Mouse (Mus musculus): ENCODE results near the gene Hjurp. TPM values are rescaled to one million over a fixed set of nuclear protein-coding genes. Genes with fewer than 3 reads are reported as not detected.

Gene Hjurp
- total and polyA plus RNA-seq, 3 experiments, result 59.4 to 103 (median 76.3) TPM

DNA sequence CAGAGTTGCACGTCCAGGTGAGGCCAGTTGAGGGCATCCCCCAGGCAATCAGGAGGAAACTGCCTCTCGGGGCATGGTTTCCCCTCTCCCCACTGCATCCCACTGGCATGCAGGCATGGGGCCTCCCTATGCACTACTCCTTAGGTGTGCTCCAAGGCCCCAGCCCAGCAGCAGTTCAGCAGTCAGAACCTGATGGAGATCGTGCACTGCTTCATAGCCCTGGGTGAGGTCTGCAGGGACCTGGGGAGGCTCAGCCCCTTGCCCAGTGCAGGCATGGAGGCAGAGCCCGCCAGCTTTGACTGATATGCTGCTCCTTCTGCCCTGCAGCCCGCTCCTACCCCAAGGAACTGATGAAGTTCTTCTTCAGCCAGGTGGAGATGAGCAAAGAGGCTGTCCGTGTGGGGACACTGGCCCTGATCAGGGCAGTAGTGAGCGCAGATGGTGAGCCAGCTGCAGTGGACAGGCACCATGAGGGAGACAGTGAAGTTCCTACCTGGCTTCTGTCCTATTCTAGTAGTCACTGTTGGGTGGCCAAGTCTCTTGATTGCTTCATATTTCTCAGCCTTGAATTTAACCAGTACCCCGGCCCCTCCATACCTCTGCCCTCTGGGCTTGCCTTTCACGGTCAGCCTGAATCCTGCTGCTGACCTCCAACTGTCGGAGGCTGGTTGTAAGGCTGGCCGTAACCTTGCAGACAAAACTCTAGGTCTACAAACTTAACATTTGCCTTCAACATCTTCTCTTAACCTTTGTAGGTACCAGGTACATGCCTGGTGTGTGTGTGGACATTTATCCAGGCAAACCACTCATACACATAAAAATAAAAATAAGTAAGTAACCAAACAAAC, 42.2 kb downstream of the Hjurp start:
- H3K79me2 ChIP-seq (ENCODE audit: control insufficient read depth, insufficient read depth, low read length, poor library complexity), result no peaks in the 10 kb centered on the region
- no peak overlapping the region for H3K4me3 ChIP-seq (ENCODE audit: control insufficient read depth in 1 of 2, insufficient read depth in 1 of 2, low read depth in 2 of 2, low read length in 2 of 2)
- DNase-seq (ENCODE audit: low read depth, low spot score), result no peak
- H3K9me3 ChIP-seq (replicated peaks; ENCODE audit: insufficient read depth, low read length), result no peaks in the 10 kb centered on the region
- no peaks in the 10 kb centered on the region for H3K36me3 ChIP-seq (ENCODE audit: control insufficient read depth in 1 of 2, insufficient read depth in 2 of 2, low read length in 2 of 2)
- no peaks in the 10 kb centered on the region for H3K4me1 ChIP-seq (ENCODE audit: control insufficient read depth in 1 of 2, insufficient read depth in 2 of 2, low read length in 2 of 2)
- TF ChIP-seq NRF1 (IDR thresholded peaks at IDR 0.05; ENCODE audit: insufficient read depth, low read depth, low read length, poor library complexity, severe bottlenecking) (no peak), MAX (IDR thresholded peaks at IDR 0.05; ENCODE audit: low read length) (no peak), MEF2A (IDR thresholded peaks at IDR 0.05; ENCODE audit: extremely low read depth, insufficient replicate concordance, low read depth, low read length, poor library complexity, severe bottlenecking) (no peak), RAD21 (IDR thresholded peaks at IDR 0.05; ENCODE audit: low read depth, low read length) (no peak)
- H3K27ac ChIP-seq (ENCODE audit: control insufficient read depth, low read depth, low read length), result no peak overlapping the region
- H3K27me3 ChIP-seq (ENCODE audit: control insufficient read depth in 1 of 2, insufficient read depth in 2 of 2, low read length in 2 of 2), result no peaks in the 10 kb centered on the region
- no peak overlapping the region for H3K9ac ChIP-seq (ENCODE audit: control insufficient read depth, low read depth, low read length, poor library complexity, severe bottlenecking)

DNA sequence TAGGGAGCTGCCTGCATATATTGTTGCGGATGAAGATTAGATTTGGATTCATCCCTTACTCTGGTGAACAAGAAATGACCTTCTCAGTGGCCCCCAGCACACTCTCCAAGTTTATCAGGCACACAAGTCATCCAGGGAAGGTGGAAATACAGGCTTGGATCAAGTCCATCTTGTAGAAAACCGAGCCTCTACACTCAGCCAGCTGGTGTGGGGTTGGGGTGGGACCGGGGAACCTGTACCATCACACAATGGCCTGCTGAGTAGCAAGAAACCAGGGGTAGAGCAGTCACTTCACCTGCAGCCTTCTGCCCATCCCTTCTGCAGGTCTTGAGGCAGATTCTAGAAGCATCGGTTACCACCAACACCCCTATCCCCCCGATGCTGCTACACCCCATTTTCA, 42.8 kb downstream of the Hjurp start:
- Histone ChIP-seq H3K27me3 (ENCODE audit: control insufficient read depth in 1 of 2, insufficient read depth in 2 of 2, low read length in 2 of 2) (no peaks in the 10 kb centered on the region), H3K4me3 (ENCODE audit: control insufficient read depth in 1 of 2, insufficient read depth in 1 of 2, low read depth in 2 of 2, low read length in 2 of 2) (no peak overlapping the region), H3K9me3 (replicated peaks; ENCODE audit: insufficient read depth, low read length) (no peaks in the 10 kb centered on the region), H3K27ac (ENCODE audit: control insufficient read depth, low read depth, low read length) (no peak overlapping the region), H3K4me1 (ENCODE audit: control insufficient read depth in 1 of 2, insufficient read depth in 2 of 2, low read length in 2 of 2) (no peaks in the 10 kb centered on the region), H3K9ac (ENCODE audit: control insufficient read depth, low read depth, low read length, poor library complexity, severe bottlenecking) (no peak overlapping the region), H3K36me3 (ENCODE audit: control insufficient read depth in 1 of 2, insufficient read depth in 2 of 2, low read length in 2 of 2) (no peaks in the 10 kb centered on the region), H3K79me2 (ENCODE audit: control insufficient read depth, insufficient read depth, low read length, poor library complexity) (no peaks in the 10 kb centered on the region)
- no peak for DNase-seq (ENCODE audit: low read depth, low spot score)
- TF ChIP-seq HCFC1 (IDR thresholded peaks at IDR 0.05; ENCODE audit: low read depth, low read length) (no peak), BHLHE40 (IDR thresholded peaks at IDR 0.05; ENCODE audit: borderline replicate concordance, low read depth, low read length) (no peak), NRF1 (IDR thresholded peaks at IDR 0.05; ENCODE audit: insufficient read depth, low read depth, low read length, poor library complexity, severe bottlenecking) (no peak), GATA1 (IDR thresholded peaks at IDR 0.05; ENCODE audit: low read depth, low read length) (no peak), UBTF (IDR thresholded peaks at IDR 0.05; ENCODE audit: borderline replicate concordance, insufficient read depth, low read depth, low read length) (no peak), ZNF384 (IDR thresholded peaks at IDR 0.05; ENCODE audit: low read depth, low read length) (no peak), NELFE (IDR thresholded peaks at IDR 0.05; ENCODE audit: low read depth, low read length) (no peak), E2F4 (IDR thresholded peaks at IDR 0.05; ENCODE audit: borderline replicate concordance, low read depth, low read length) (no peak), POLR2AphosphoS2 (IDR thresholded peaks at IDR 0.05; ENCODE audit: low read length) (no peak)

DNA sequence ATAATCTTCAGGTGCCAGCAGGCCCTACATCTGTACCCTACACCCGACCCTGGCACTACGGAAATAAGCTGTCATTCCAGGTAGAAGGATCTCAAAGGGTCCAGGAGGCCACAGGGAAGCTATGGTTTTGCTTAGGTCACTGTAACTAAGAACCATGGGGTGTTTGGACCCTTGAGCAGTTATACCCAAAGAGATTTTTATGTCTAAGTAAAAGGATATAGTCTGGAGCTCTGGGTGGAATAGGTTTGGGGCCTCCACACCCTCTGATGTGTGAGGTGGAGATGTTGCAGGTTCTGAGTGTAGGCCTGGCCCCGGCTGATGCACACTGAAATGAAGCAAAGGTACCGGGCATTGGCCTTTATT, 43.2 kb downstream of the Hjurp start:
- Histone ChIP-seq H3K79me2 (ENCODE audit: control insufficient read depth, insufficient read depth, low read length, poor library complexity) (no peaks in the 10 kb centered on the region), H3K9ac (ENCODE audit: control insufficient read depth, low read depth, low read length, poor library complexity, severe bottlenecking) (no peak overlapping the region), H3K27ac (ENCODE audit: control insufficient read depth, low read depth, low read length) (no peak overlapping the region), H3K4me1 (ENCODE audit: control insufficient read depth in 1 of 2, insufficient read depth in 2 of 2, low read length in 2 of 2) (no peaks in the 10 kb centered on the region), H3K4me3 (ENCODE audit: control insufficient read depth in 1 of 2, insufficient read depth in 1 of 2, low read depth in 2 of 2, low read length in 2 of 2) (no peak overlapping the region), H3K36me3 (ENCODE audit: control insufficient read depth in 1 of 2, insufficient read depth in 2 of 2, low read length in 2 of 2) (no peaks in the 10 kb centered on the region), H3K9me3 (replicated peaks; ENCODE audit: insufficient read depth, low read length) (no peaks in the 10 kb centered on the region), H3K27me3 (ENCODE audit: control insufficient read depth in 1 of 2, insufficient read depth in 2 of 2, low read length in 2 of 2) (no peaks in the 10 kb centered on the region)
- DNase-seq (ENCODE audit: low read depth, low spot score), result no peak
- TF ChIP-seq USF1 (IDR thresholded peaks at IDR 0.05; ENCODE audit: low read depth, low read length), result no peak
- no peak for TF ChIP-seq ELF1 (IDR thresholded peaks at IDR 0.05; ENCODE audit: low read depth, low read length)
- TF ChIP-seq CHD2 (IDR thresholded peaks at IDR 0.05; ENCODE audit: low read length), result no peak
- TF ChIP-seq ZNF384 (IDR thresholded peaks at IDR 0.05; ENCODE audit: low read depth, low read length), result no peak
- no peak for TF ChIP-seq MEF2A (IDR thresholded peaks at IDR 0.05; ENCODE audit: extremely low read depth, insufficient replicate concordance, low read depth, low read length, poor library complexity, severe bottlenecking)
- TF ChIP-seq ZC3H11A (IDR thresholded peaks at IDR 0.05; ENCODE audit: low read depth, low read length), result no peak
- TF ChIP-seq USF2 (IDR thresholded peaks at IDR 0.05; ENCODE audit: borderline replicate concordance in 1 of 2, insufficient read depth in 1 of 2, low read depth in 1 of 2, low read length in 2 of 2), result no peak
- TF ChIP-seq KAT2A (conservative IDR thresholded peaks at IDR 0.05; ENCODE audit: low read depth, low read length), result no peak
- no peak for TF ChIP-seq HCFC1 (IDR thresholded peaks at IDR 0.05; ENCODE audit: low read depth, low read length)
- no peak for TF ChIP-seq TAL1 (IDR thresholded peaks at IDR 0.05; ENCODE audit: low read length)
- TF ChIP-seq MAFK (IDR thresholded peaks at IDR 0.05; ENCODE audit: borderline replicate concordance, low read depth, low read length), result no peak
- no peak for TF ChIP-seq MAX (IDR thresholded peaks at IDR 0.05; ENCODE audit: low read length)
